Mouse (Mus musculus) c-Kit-positive CD71-positive TER-119-negative erythroid progenitor cells, embryonic 14.5 days (primary cell): ENCODE measurements around the gene Fer1l4.

Source experiments
- DNase-seq: peaks from one replicate; pipeline ENCODE4 v3.0.0-alpha.2; 2013; ENCODE audit warnings: low read depth

Fer1l4 gene

DNA sequence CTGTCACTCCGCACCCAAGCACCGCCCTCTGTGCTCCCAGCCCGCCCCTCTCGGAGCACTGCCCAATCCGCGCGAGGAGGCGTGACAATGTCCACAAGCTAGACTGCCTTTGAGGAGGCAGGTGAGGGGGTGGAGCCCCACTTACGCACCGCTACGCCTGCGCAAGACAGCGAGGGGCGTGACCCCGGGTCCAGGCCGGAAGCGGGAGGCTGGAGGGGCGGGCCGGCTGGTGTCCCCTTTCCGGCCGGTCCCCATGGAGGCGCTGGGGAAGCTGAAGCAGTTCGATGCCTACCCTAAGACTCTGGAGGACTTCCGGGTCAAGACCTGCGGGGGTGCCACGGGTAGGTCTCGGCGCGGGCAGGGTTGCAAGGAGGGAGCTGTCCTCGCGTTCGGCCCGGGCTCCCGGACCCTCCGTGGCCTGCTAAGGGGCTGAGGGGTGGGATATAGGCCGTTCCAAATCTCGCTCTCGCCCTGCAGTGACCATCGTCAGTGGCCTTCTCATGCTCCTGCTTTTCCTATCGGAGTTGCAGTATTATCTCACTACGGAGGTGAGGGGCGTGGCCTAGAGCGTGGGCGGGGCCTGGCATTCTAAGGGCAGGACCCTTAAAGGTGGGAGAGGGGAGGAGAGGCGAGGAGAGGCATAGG lies 44.7 kb downstream of the Fer1l4 start, which contains the start of the genes 6430550D23Rik and Ergic3:
Gene 6430550D23Rik, minus strand, starts transcription at position 90 of the 645 bp plus-strand sequence.
Gene Ergic3, plus strand, starts transcription at position 158 of the 645 bp plus-strand sequence.
- peak; percentile 98 for DNase-seq

DNA sequence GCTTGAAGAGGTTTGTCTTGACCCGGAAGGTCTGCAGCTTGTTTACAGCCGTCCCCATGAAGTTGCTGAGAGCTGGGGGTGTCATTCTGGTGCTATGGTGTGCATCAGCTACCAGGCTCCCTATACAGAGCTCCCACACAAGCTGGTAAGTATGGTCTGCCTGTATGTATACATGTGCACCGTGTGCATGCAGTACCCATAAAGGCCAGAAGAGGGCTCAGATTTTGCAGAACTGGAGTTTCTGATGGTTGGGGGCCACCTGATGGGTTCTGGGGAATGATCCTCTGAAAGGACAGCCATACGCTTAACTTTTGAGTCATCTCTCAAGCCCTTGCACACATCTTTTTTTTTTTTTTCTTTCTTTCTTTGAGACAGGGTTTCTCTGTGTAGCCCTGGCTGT lies 47.4 kb downstream of the Fer1l4 start:
- no peak for DNase-seq

DNA sequence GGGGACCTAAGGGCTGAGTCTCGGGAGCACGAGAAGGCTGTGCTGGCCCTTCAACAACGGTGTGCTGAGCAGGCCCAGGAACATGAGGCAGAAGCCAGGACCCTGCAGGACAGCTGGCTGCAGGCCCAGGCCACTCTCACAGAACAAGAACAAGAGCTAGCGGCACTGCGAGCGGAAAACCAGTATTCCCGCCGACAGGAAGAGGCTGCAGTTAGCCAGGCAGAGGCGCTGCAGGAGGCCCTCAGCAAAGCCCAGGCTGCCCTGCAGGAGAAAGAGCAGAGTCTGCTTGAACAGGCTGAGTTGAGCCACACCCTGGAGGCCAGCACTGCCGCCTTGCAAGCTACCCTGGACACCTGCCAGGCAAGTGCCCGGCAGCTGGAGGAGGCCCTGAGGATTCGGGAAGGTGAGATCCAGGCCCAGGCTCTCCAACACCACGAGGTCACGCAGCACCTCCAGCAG lies 60.9 kb downstream of the Fer1l4 start:
- no peak for DNase-seq

DNA sequence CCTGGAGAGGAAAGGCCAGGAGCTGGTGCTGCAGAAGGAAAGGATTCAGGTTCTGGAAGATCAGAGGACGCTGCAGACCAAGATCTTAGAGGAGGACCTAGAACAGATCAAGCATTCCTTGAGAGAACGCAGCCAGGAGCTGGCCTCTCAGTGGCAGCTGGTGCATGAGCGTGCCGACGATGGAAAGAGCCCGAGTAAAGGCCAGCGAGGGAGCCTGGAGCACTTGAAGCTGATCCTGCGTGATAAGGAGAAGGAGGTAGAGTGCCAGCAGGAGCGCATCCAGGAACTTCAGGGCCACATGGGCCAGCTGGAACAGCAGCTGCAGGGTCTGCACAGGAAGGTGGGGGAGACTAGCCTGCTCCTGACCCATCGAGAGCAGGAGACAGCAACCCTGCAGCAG lies 61.6 kb downstream of the Fer1l4 start:
- no peak for DNase-seq

DNA sequence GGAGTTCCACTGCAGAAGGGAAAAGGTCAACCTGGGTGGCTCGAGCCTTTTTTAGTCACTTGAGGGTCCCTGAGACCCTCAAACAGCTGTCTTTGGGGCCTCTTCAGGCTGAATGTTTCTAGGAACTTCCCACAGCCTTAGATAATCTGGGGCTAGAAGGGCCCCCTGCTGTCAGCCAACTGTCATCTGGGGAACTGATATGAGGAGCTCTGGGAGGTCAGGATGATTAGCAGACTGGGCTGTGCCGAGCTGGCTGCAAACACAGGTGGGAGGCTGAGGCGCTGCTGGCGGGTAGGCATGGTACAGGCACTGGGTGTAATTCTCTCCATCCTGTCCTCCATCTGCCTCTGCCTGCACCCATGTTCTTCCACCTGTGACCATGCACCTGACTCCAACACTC lies 63.7 kb downstream of the Fer1l4 start:
- peak; percentile 75 for DNase-seq

DNA sequence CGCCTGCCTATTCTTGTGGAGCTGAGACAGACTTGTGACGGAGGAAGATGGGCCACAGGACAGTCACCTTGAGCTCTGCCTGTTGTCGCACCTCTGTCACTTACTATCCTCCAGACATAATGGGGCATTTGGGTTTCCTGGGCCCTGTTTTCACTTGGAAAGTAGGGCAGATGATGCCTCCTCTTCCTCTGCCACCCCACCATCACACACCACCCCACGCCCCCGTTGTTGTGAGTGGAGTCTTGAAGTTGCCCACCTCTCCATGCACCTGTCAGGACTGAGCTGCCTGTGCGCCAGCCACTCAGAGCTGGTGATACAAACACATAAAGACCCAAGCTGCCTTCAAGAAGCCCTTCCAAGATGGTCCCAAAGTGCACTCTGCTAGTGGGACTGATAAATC lies 65.6 kb downstream of the Fer1l4 start:
- no peak for DNase-seq

DNA sequence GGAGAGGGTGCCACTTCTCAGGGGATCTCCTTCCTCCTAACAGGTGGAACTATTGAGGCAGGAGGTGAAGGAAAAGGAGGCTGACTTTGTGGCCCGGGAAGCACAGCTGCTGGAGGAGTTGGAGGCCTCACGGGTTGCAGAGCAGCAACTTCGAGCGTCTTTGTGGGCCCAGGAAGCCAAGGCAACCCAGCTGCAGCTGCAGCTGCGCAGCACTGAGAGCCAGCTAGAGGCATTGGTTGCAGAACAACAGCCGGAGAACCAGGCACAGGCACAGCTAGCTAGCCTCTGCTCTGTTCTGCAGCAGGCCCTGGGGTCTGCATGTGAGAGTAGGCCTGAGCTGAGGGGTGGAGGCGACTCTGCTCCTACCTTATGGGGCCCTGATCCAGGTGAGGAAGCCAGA lies 67.0 kb downstream of the Fer1l4 start:
- no peak for DNase-seq

DNA sequence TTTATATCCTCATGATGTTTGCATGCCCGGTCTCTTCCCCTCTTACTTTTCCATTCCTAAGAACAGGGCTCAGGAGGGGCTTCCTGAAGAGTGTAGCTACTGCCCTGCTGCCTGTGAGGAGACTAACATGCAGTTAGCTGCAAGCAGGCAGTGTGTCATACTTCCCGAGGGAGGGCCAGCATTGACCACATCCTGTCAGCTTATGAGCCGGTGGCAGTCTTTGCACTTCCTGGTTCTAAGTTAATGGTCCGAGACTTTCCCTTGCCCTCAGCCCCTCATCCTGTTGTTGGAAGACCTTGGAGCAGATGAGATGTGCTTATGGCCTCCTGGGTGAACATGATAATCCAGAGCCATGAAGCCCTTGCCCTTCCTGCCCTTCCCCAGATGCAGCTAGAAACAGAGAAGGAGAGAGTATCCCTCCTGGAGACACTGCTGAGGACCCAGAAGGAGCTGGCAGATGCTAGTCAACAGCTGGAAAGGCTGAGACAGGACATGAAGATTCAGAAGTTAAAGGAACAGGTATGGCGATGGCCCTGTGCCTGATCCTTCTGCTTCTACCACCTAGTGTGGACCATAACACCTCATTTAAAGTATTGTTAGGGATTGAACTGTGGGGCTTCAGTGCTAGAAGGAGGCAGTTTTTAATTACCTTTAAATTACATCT lies 73.3 kb downstream of the Fer1l4 start:
- no peak for DNase-seq

DNA sequence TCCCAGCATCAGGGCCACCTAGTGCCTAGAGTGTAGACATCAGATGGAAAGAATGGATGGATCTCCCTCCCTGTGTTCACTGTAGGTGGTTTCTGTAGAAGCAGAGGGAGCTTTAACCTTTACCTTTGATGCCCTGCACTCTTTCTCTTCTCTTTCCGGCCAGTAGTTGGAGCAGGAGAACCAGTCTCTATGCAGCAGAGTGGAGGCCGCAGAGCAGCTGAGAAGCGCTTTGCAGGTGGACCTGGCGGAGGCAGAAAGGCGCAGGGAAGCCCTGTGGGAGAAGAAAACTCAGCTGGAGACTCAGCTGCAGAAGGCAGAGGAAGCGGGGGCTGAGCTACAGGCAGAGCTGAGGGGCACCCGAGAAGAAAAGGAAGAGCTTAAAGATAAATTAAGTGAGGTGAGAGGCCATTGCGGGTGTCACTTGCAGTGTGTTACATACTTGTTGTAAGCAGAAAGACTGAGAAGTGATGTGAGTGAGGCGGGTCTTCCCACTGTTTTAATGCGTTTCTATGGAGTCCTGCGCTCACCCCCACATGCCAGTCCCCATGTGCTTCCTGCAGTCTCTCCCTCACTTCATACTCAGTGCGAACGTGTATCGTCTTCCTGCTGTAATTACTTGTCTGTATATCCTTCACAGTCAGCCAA lies 78.5 kb downstream of the Fer1l4 start:
- no peak for DNase-seq

DNA sequence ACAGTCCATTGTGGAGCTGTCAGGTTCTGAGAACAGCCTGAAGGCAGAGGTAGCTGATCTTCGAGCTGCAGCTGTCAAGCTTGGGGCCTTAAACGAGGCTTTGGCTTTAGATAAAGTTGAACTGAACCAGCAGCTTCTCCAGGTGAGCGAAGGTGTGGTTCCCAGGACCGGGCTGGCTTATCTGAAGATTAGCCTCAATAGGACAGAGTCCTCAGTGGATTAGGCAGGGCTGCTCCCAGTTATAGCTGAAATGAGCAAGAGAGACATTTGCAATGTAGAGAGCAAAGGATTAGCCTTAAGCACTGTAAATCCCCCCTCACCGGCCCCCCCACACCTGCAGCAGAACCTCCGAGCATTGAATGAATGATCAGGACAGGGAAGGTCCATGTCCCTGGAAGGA lies 79.4 kb downstream of the Fer1l4 start:
- DNase-seq, result no peak
